Mouse (Mus musculus): Measurements from ENCODE around the gene Fancd2os.

Fancd2os gene

GRCm38 (mm10) chr6:113600543-113601139 lies at the start of gene Fancd2os:
Gene Fancd2os, minus strand, starts transcription at chr6:113600715.
- peak; percentile 15 to 31 for DNase-seq

- no peak for DNase-seq
Measured at GRCm38 (mm10) chr6:113650197-113650640, 49.7 kb upstream of the Fancd2os start.

- DNase-seq, result no peak
Measured at GRCm38 (mm10) chr6:113649346-113650196, 49.1 kb upstream of the Fancd2os start.

- DNase-seq, result peak; percentile 60 to 77
Measured at GRCm38 (mm10) chr6:113644808-113645207, 44.3 kb upstream of the Fancd2os start.

GRCm38 (mm10) chr6:113643967-113644366 lies 43.5 kb upstream of the Fancd2os start:
- no peak for DNase-seq

- no peak for DNase-seq
Measured at GRCm38 (mm10) chr6:113643021-113643420, 42.5 kb upstream of the Fancd2os start.

GRCm38 (mm10) chr6:113642605-113643004 lies 42.1 kb upstream of the Fancd2os start:
- no peak for DNase-seq

- peak; percentile 68 to 74 for DNase-seq
Measured at GRCm38 (mm10) chr6:113639201-113639600, 38.7 kb upstream of the Fancd2os start.

- DNase-seq, result peak; percentile 94 to 98
Measured at GRCm38 (mm10) chr6:113638302-113639040, 38.0 kb upstream of the Fancd2os start, which contains the start of gene Irak2. Gene Irak2, plus strand, starts transcription at chr6:113638467.

- DNase-seq, result no peak
Measured at GRCm38 (mm10) chr6:113632863-113633262, 32.3 kb upstream of the Fancd2os start.

- no peak for DNase-seq
Measured at GRCm38 (mm10) chr6:113630322-113630721, 29.8 kb upstream of the Fancd2os start.

- no peak for DNase-seq
Measured at GRCm38 (mm10) chr6:113624989-113625770, 24.7 kb upstream of the Fancd2os start.

GRCm38 (mm10) chr6:113623941-113624751 lies 23.6 kb upstream of the Fancd2os start, which contains the start of gene Vhl:
Gene Vhl, plus strand, starts transcription at chr6:113623959.
- peak; percentile 89 for DNase-seq

GRCm38 (mm10) chr6:113623386-113623785 lies 22.9 kb upstream of the Fancd2os start:
- DNase-seq, result no peak

GRCm38 (mm10) chr6:113615489-113615888 lies 15.0 kb upstream of the Fancd2os start:
- no peak for DNase-seq

GRCm38 (mm10) chr6:113614997-113615396 lies 14.5 kb upstream of the Fancd2os start:
- DNase-seq, result no peak

GRCm38 (mm10) chr6:113614152-113614551 lies 13.6 kb upstream of the Fancd2os start:
- DNase-seq, result no peak

- DNase-seq, result no peak
Measured at GRCm38 (mm10) chr6:113612258-113612969, 11.9 kb upstream of the Fancd2os start.

- DNase-seq, result no peak
Measured at GRCm38 (mm10) chr6:113609293-113609692, 8.8 kb upstream of the Fancd2os start.

- no peak for DNase-seq
Measured at GRCm38 (mm10) chr6:113608871-113609270, 8.4 kb upstream of the Fancd2os start.

GRCm38 (mm10) chr6:113605224-113605545 lies 4.7 kb upstream of the Fancd2os start:
- DNase-seq, result no peak

All from kidney, adult 8-10 months (tissue).